Mouse (Mus musculus) fat pad, adult 2 months (tissue): Measurements from ENCODE around the gene B830017H08Rik.

Experiments
- DNase-seq: peaks from one replicate; pipeline ENCODE4 v3.0.0-alpha.2; 2011; ENCODE audit warnings: low read depth, low spot score; ENCODE audit errors: extremely low read depth

B830017H08Rik gene

GRCm38 (mm10) chr16:17809125-17809524, 23.8 kb upstream of the B830017H08Rik start:
- no peak for DNase-seq

GRCm38 (mm10) chr16:17809711-17810110, 23.2 kb upstream of the B830017H08Rik start:
- no peak for DNase-seq

- DNase-seq, result no peak
Observed at GRCm38 (mm10) chr16:17812120-17812519, 20.8 kb upstream of the B830017H08Rik start.

GRCm38 (mm10) chr16:17813173-17813572, 19.7 kb upstream of the B830017H08Rik start:
- DNase-seq, result no peak

- DNase-seq, result no peak
Observed at GRCm38 (mm10) chr16:17815411-17816402, 17.2 kb upstream of the B830017H08Rik start.

GRCm38 (mm10) chr16:17816528-17816927, 16.4 kb upstream of the B830017H08Rik start:
- peak; percentile 50 for DNase-seq

GRCm38 (mm10) chr16:17826500-17826899, 6.4 kb upstream of the B830017H08Rik start:
- DNase-seq, result no peak

GRCm38 (mm10) chr16:17828229-17828628, 4.7 kb upstream of the B830017H08Rik start:
- no peak for DNase-seq

GRCm38 (mm10) chr16:17828867-17829266, 4.1 kb upstream of the B830017H08Rik start:
- DNase-seq, result no peak

- DNase-seq, result no peak
Observed at GRCm38 (mm10) chr16:17830385-17831178, 2.3 kb upstream of the B830017H08Rik start.

GRCm38 (mm10) chr16:17831781-17832180, 1.1 kb upstream of the B830017H08Rik start:
- no peak for DNase-seq

GRCm38 (mm10) chr16:17833321-17833680, 380 bp downstream of the B830017H08Rik start:
- no peak for DNase-seq

GRCm38 (mm10) chr16:17833681-17834399, 919 bp downstream of the B830017H08Rik start:
- DNase-seq, result no peak

GRCm38 (mm10) chr16:17834543-17834942, 1.6 kb downstream of the B830017H08Rik start:
- no peak for DNase-seq

GRCm38 (mm10) chr16:17835481-17835880, 2.6 kb downstream of the B830017H08Rik start:
- no peak for DNase-seq

GRCm38 (mm10) chr16:17838051-17838450, 5.1 kb downstream of the B830017H08Rik start, which contains the start of gene Car15:
TSS of gene Car15 (minus strand) at chr16:17838364.
- no peak for DNase-seq

GRCm38 (mm10) chr16:17839976-17840375, 7.1 kb downstream of the B830017H08Rik start:
- no peak for DNase-seq

GRCm38 (mm10) chr16:17842437-17842836, 9.5 kb downstream of the B830017H08Rik start:
- no peak for DNase-seq

GRCm38 (mm10) chr16:17843701-17844365, 10.9 kb downstream of the B830017H08Rik start:
- DNase-seq, result no peak

- no peak for DNase-seq
Observed at GRCm38 (mm10) chr16:17848431-17848830, 15.5 kb downstream of the B830017H08Rik start.
